Mouse (Mus musculus) G1E (cell line): ENCODE measurements around the gene Gse1.

Source experiments
- CTCF ChIP-seq: IDR thresholded peaks from 2 replicates; pipeline ENCODE4 v1.5.1; 2012; ENCODE audit warnings: low read depth, low read length, inconsistent platforms, mixed read lengths
- GATA2 ChIP-seq: IDR thresholded peaks from 2 replicates; pipeline ENCODE4 v1.6.1; 2012; ENCODE audit warnings: low read depth, low read length, inconsistent platforms, borderline replicate concordance
- TAL1 ChIP-seq: conservative IDR thresholded peaks from 2 replicates; pipeline ENCODE4 v1.6.1; 2012; ENCODE audit warnings: low read depth, low read length, inconsistent platforms, mixed read lengths

DNA sequence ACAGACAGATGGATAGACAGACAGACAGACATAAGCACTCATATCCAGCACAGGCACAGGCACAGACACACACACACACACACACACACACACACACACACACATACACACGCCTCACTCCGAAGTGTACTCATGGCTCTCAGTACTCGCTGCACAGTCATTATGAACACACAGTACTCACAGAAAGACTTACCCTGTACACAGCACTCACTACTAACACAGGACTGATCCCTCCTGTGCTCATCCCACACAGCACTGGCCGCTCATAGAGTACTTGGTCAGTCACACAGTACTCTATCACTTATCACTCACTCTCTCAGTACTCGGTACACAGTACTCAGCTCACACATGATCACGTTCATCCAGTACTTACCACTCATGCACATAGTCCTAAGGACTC lies 144.4 kb downstream of the Gse1 start:
- TF ChIP-seq CTCF (no peak), GATA2 (no peak), TAL1 (no peak)
